ENCODE assay signal across 19 mouse cellular contexts in the genomic region with DNA sequence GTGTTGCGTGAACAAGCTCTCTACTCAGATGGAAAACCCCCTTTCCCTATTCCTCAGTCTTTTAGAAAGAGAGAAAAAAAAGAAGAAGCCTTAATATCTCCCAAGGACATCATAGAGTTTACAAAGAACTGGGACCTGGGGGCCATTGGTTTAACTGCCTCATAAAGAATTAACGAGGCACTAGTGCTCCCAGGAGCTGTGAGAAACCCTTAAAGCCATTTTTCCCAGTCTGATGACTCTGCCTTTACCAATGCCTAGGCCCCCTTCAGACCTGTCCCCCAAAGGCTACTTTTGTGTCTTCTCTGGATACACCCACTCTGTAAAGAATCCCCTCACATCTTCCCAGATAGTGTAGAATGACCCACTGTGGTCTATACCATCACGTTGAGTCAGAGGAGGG. TPM values are rescaled to one million over a fixed set of nuclear protein-coding genes. Genes with fewer than 3 reads are reported as not detected.
"Had no signal": no experiment of that assay in that cellular context is flagged by ENCODE, and none has a peak within 500 bp of the region (broad histone marks: within the 10 kb centered on the region; RNA-seq: fewer than 3 reads in every experiment).

No protein-coding gene starts in this region.

- H3K9me3 ChIP-seq: liver, embryonic 12.5 days; megakaryocyte, embryonic 14.5 days; midbrain, embryonic 12.5 days had no signal

- H3K9ac ChIP-seq: liver, embryonic 12.5 days; liver, embryonic 14.5 days; lung, embryonic 14.5 days; midbrain, embryonic 12.5 days had no signal

- H3K4me1 ChIP-seq: liver, embryonic 12.5 days; megakaryocyte, embryonic 14.5 days; midbrain, embryonic 12.5 days had no signal

- H3K27ac ChIP-seq: liver, embryonic 12.5 days; liver, embryonic 14.5 days; midbrain, embryonic 12.5 days had no signal

- H3K27me3 ChIP-seq: midbrain, embryonic 12.5 days had no signal

- ATAC-seq: liver, embryonic 12.5 days had no signal

- H3K4me3 ChIP-seq: liver, embryonic 12.5 days; megakaryocyte, embryonic 14.5 days; midbrain, embryonic 12.5 days had no signal

- DNase-seq: lung, adult 18-20 months; lung, embryonic 14.5 days; lung, postnatal 10 days; lung, postnatal 4 days; retina, postnatal 1 day; right cerebral cortex, adult 18-20 months; right cerebral cortex, postnatal 25 days; right cerebral cortex, postnatal 4 days; spleen, adult 18-20 months; thymus, adult 18-20 months; thymus, postnatal 14 days; thymus, postnatal 36 days had no signal

- H3K36me3 ChIP-seq: liver, embryonic 12.5 days; midbrain, embryonic 12.5 days had no signal

- H3K4me2 ChIP-seq: liver, embryonic 12.5 days; lung, embryonic 14.5 days; midbrain, embryonic 12.5 days had no signal

RNA-seq across cellular contexts. Expression of a gene that starts 46.4 kb away (rescaled TPM):
- total RNA-seq: liver, adult 2 months; monocyte, adult 5-6 weeks; neutrophil, adult 5-6 weeks had no signal
- polyA plus RNA-seq: liver, adult 2 months had no signal
